Mouse (Mus musculus): ENCODE measurements around the gene Col6a4.

DNA sequence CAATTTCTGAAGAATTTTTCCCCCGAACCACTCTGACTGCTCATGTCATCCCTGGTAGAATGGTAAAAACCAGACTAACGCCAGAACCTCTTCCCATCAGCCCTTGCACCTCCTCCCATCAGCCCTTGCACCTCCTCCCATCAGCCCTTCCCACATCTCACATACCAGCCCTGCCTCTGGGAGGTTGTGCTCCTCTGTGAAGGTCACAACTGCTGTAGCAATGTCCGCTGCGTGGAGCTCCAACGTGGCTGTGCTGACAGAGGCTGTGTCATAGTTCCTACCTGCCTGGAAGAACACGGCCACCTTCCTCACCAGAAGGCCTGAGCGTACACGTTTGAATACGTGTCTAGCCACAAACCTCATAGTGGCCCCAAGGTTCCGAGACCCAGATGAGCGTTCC lies 83.4 kb downstream of the Col6a4 start:
- TF ChIP-seq CTCF (IDR thresholded peaks at IDR 0.05; ENCODE audit: low read depth) (no peak), EP300 (IDR thresholded peaks at IDR 0.05; ENCODE audit: low read depth) (no peak)

Measured in heart, postnatal 0 days (tissue).